Comparison of ENCODE assay signal across 22 mouse cellular contexts in the genomic region with DNA sequence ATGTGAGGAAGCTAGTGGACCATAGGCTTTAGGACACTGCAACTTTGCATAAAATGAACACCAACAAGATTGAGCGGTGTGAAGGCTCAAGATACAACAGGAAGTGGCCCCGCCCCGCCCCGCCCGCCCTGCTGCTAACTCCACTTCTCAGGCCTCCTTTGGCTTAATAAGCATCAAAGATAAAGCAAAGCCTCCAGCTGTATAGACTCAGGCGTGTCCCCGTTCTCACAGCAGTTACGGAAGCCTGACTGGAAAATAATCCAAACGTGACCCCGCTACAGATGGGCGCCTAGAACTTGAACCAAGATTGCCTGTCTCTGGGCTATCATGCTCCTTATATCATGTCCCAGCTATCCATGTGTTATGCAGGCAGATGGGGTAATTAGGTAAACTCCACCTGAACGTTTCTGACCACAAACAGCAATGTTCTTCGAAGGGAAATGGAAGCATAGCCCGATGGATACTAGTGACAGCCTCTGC.
DNase-seq lines count a peak whose midpoint lies in the region; ATAC-seq and TF ChIP-seq lines count a peak whose summit lies in the region.
"Had no signal": no experiment of that assay in that cellular context is flagged by ENCODE, and none has a peak within 500 bp of the region (broad histone marks: within the 10 kb centered on the region; RNA-seq: fewer than 3 reads in every experiment).

No protein-coding gene starts in this region.

- H3K4me3 ChIP-seq in MEL (ENCODE audit: control insufficient read depth in 1 of 2, insufficient read depth in 1 of 2, low read depth in 2 of 2, low read length in 2 of 2), result peak overlapping the region; percentile 34 to 42
- H3K4me3 ChIP-seq in intestine, postnatal 0 days (ENCODE audit: low read depth, low read length), result no peak overlapping the region
- H3K4me3 ChIP-seq in liver, postnatal 0 days (ENCODE audit: low read depth, low read length), result no peak overlapping the region
- H3K4me3 ChIP-seq in forebrain, embryonic 16.5 days (replicated peaks; ENCODE audit: low read length), result no peak overlapping the region
- no peak overlapping the region for H3K4me3 ChIP-seq in heart, embryonic 11.5 days (ENCODE audit: low read depth, low read length)
- H3K4me3 ChIP-seq: forebrain, embryonic 12.5 days; heart, embryonic 12.5 days; hindbrain, embryonic 15.5 days; neural tube, embryonic 13.5 days; stomach, embryonic 15.5 days had no signal

- H3K36me3 ChIP-seq in MEL (ENCODE audit: control insufficient read depth in 1 of 2, insufficient read depth in 2 of 2, low read length in 2 of 2), result peaks cover 0 to 48% of the 10 kb centered on the region in 2 experiments; a peak in 3 of 4 replicates
- peaks cover 29% of the 10 kb centered on the region for H3K36me3 ChIP-seq in intestine, postnatal 0 days (ENCODE audit: control insufficient read depth, insufficient read depth)
- peaks cover 32% of the 10 kb centered on the region for H3K36me3 ChIP-seq in liver, postnatal 0 days (replicated peaks; ENCODE audit: insufficient read depth, low read length)
- H3K36me3 ChIP-seq in forebrain, embryonic 16.5 days (ENCODE audit: control insufficient read depth, insufficient read depth), result no peaks in the 10 kb centered on the region
- no peaks in the 10 kb centered on the region for H3K36me3 ChIP-seq in heart, embryonic 11.5 days (ENCODE audit: control insufficient read depth, insufficient read depth, low read length)
- H3K36me3 ChIP-seq: forebrain, embryonic 12.5 days; hindbrain, embryonic 15.5 days; stomach, embryonic 15.5 days had no signal

- H3K4me2 ChIP-seq in intestine, postnatal 0 days (replicated peaks; ENCODE audit: low read depth), result no peak overlapping the region
- H3K4me2 ChIP-seq in liver, postnatal 0 days (ENCODE audit: low read depth, low read length), result no peak overlapping the region
- no peak overlapping the region for H3K4me2 ChIP-seq in forebrain, embryonic 16.5 days (ENCODE audit: low read length)
- H3K4me2 ChIP-seq in heart, embryonic 11.5 days, result no peak overlapping the region
- H3K4me2 ChIP-seq: forebrain, embryonic 12.5 days; heart, embryonic 12.5 days; hindbrain, embryonic 15.5 days; midbrain, embryonic 11.5 days; neural tube, embryonic 13.5 days; stomach, embryonic 15.5 days had no signal

- peaks cover 30 to 48% of the 10 kb centered on the region in 2 experiments for H3K4me1 ChIP-seq in MEL (ENCODE audit: control insufficient read depth in 1 of 2, insufficient read depth in 2 of 2, low read length in 2 of 2)
- H3K4me1 ChIP-seq in intestine, postnatal 0 days (replicated peaks; ENCODE audit: control insufficient read depth, insufficient read depth, low read length), result no peaks in the 10 kb centered on the region
- H3K4me1 ChIP-seq in liver, postnatal 0 days (ENCODE audit: insufficient read depth), result no peaks in the 10 kb centered on the region
- H3K4me1 ChIP-seq in forebrain, embryonic 16.5 days (replicated peaks; ENCODE audit: control insufficient read depth, insufficient read depth, low read length), result 0 out of 2 replicates have a peak, but pooled peaks cover 4% of the 10 kb centered on the region
- peaks cover 27% of the 10 kb centered on the region for H3K4me1 ChIP-seq in heart, embryonic 11.5 days (ENCODE audit: control insufficient read depth, insufficient read depth, low read length)
- H3K4me1 ChIP-seq: hindbrain, embryonic 15.5 days; stomach, embryonic 15.5 days had no signal

- peak; percentile 51; the same call in 1 of the 2 replicates for ATAC-seq in intestine, postnatal 0 days
- ATAC-seq in liver, postnatal 0 days, result peak; percentile 68; the same call in 1 of the 2 replicates
- no peak for ATAC-seq in forebrain, embryonic 16.5 days
- no peak for ATAC-seq in heart, embryonic 11.5 days (replicated peaks; ENCODE audit: insufficient number of reproducible peaks, low FRiP score, low TSS enrichment)

- peak; percentile 30 to 64; a peak in 3 of 4 replicates for TF ChIP-seq EP300 in MEL (IDR thresholded peaks at IDR 0.05; ENCODE audit: low read depth in 1 of 2, low read length in 2 of 2)
- TF ChIP-seq EP300 in liver, postnatal 0 days (IDR thresholded peaks at IDR 0.05; ENCODE audit: low read depth), result no peak

- TF ChIP-seq RAD21 in MEL (IDR thresholded peaks at IDR 0.05; ENCODE audit: low read depth, low read length), result no peak

- no peaks in the 10 kb centered on the region for H3K79me2 ChIP-seq in MEL (ENCODE audit: control insufficient read depth, insufficient read depth, low read length, poor library complexity)

- intact Hi-C loops in left cerebral cortex, postnatal 14 days (cut with DNase I), result no loop called here

- peak in 1 of 2 experiments; percentile 48; a peak in 1 of 4 replicates for TF ChIP-seq POLR2A in MEL (IDR thresholded peaks at IDR 0.05; ENCODE audit: control insufficient read depth in 1 of 2, insufficient read depth in 1 of 2, low read depth in 1 of 2, low read length in 2 of 2, poor library complexity in 1 of 2)

- peak; percentile 87 for DNase-seq in MEL (ENCODE audit: low read depth, low spot score)
- peak; percentile 48 for DNase-seq in c-Kit-positive CD71-positive TER-119-negative erythroid progenitor cells, embryonic 14.5 days (ENCODE audit: low read depth)
- DNase-seq in liver, postnatal 0 days, result no peak
- DNase-seq in embryo, embryonic 10.5 days (ENCODE audit: low spot score), result no peak
- no peak for DNase-seq in left cerebral cortex, postnatal 14 days (ENCODE audit: low spot score in 2 of 2)
- DNase-seq: adrenal gland, adult 2 months; cerebellum, adult 2 months; gastrocnemius, postnatal 25 days; heart, postnatal 36 days; kidney, postnatal 4 days; lung, postnatal 36 days; retina, postnatal 1 day; thymus, postnatal 25 days had no signal

- 75% methylated on average over 14 of the region's 14 CpGs for WGBS in intestine, postnatal 0 days
- 69% methylated on average over 14 of the region's 14 CpGs for WGBS in liver, postnatal 0 days (ENCODE audit: insufficient replicate concordance)
- 95% methylated on average over 14 of the region's 14 CpGs for WGBS in forebrain, embryonic 16.5 days
- 82% methylated on average over 14 of the region's 14 CpGs for WGBS in heart, embryonic 11.5 days (ENCODE audit: insufficient replicate concordance)

- H3K9ac ChIP-seq in MEL (ENCODE audit: control insufficient read depth, low read depth, low read length, poor library complexity, severe bottlenecking), result peak overlapping the region; percentile 61
- H3K9ac ChIP-seq in intestine, postnatal 0 days (ENCODE audit: low read depth, low read length), result no peak overlapping the region
- no peak overlapping the region for H3K9ac ChIP-seq in liver, postnatal 0 days (replicated peaks)
- H3K9ac ChIP-seq in forebrain, embryonic 16.5 days (replicated peaks; ENCODE audit: low read depth, low read length), result no peak overlapping the region
- H3K9ac ChIP-seq in heart, embryonic 11.5 days (ENCODE audit: low read depth, low read length), result no peak overlapping the region
- H3K9ac ChIP-seq: forebrain, embryonic 12.5 days; hindbrain, embryonic 15.5 days; neural tube, embryonic 13.5 days; stomach, embryonic 15.5 days had no signal

- no peaks in the 10 kb centered on the region for H3K9me3 ChIP-seq in MEL (replicated peaks; ENCODE audit: insufficient read depth, low read length)
- no peaks in the 10 kb centered on the region for H3K9me3 ChIP-seq in intestine, postnatal 0 days (ENCODE audit: control insufficient read depth)
- no peaks in the 10 kb centered on the region for H3K9me3 ChIP-seq in liver, postnatal 0 days (ENCODE audit: low read length)
- no peaks in the 10 kb centered on the region for H3K9me3 ChIP-seq in forebrain, embryonic 16.5 days (ENCODE audit: control insufficient read depth, low read length)
- no peaks in the 10 kb centered on the region for H3K9me3 ChIP-seq in heart, embryonic 11.5 days (replicated peaks; ENCODE audit: control insufficient read depth, low read length)
- H3K9me3 ChIP-seq: forebrain, embryonic 12.5 days; heart, embryonic 12.5 days; hindbrain, embryonic 15.5 days; neural tube, embryonic 13.5 days; stomach, embryonic 15.5 days had no signal

- no peak for TF ChIP-seq CTCF in MEL (IDR thresholded peaks at IDR 0.05 in 2 of 3, conservative IDR thresholded peaks at IDR 0.05 in 1 of 3; ENCODE audit: control insufficient read depth in 1 of 3, insufficient read depth in 1 of 3, low read depth in 2 of 3, low read length in 3 of 3, poor library complexity in 1 of 3, severe bottlenecking in 1 of 3)
- TF ChIP-seq CTCF in intestine, postnatal 0 days (IDR thresholded peaks at IDR 0.05; ENCODE audit: low read depth), result no peak
- no peak for TF ChIP-seq CTCF in liver, postnatal 0 days (IDR thresholded peaks at IDR 0.05; ENCODE audit: low read depth)

- no peaks in the 10 kb centered on the region for H3K27me3 ChIP-seq in MEL (ENCODE audit: control insufficient read depth in 1 of 2, insufficient read depth in 2 of 2, low read length in 2 of 2)
- H3K27me3 ChIP-seq in intestine, postnatal 0 days (replicated peaks; ENCODE audit: control insufficient read depth, insufficient read depth, low read length), result no peaks in the 10 kb centered on the region
- H3K27me3 ChIP-seq in liver, postnatal 0 days (ENCODE audit: insufficient read depth, low read length), result no peaks in the 10 kb centered on the region
- no peaks in the 10 kb centered on the region for H3K27me3 ChIP-seq in forebrain, embryonic 16.5 days (replicated peaks; ENCODE audit: control insufficient read depth, insufficient read depth, low read length)
- no peaks in the 10 kb centered on the region for H3K27me3 ChIP-seq in heart, embryonic 11.5 days (ENCODE audit: control insufficient read depth, insufficient read depth, low read length)
- H3K27me3 ChIP-seq: forebrain, embryonic 12.5 days; heart, embryonic 12.5 days; hindbrain, embryonic 15.5 days; neural tube, embryonic 13.5 days; stomach, embryonic 15.5 days had no signal

- H3K27ac ChIP-seq in MEL (ENCODE audit: control insufficient read depth, low read depth, low read length), result peak overlapping the region; percentile 100
- no peak overlapping the region for H3K27ac ChIP-seq in intestine, postnatal 0 days (ENCODE audit: low read depth, low read length)
- no peak overlapping the region for H3K27ac ChIP-seq in liver, postnatal 0 days (ENCODE audit: low read depth)
- H3K27ac ChIP-seq in forebrain, embryonic 16.5 days (ENCODE audit: low read length), result no peak overlapping the region
- no peak overlapping the region for H3K27ac ChIP-seq in heart, embryonic 11.5 days (ENCODE audit: low read depth, low read length)
- H3K27ac ChIP-seq: forebrain, embryonic 12.5 days; hindbrain, embryonic 15.5 days; neural tube, embryonic 13.5 days; stomach, embryonic 15.5 days had no signal

TF ChIP-seq in MEL, 35 proteins besides CTCF, POLR2A, EP300 and RAD21 (continues in another document):
- TF ChIP-seq CHD1 (IDR thresholded peaks at IDR 0.05; ENCODE audit: low read depth, low read length), result no peak
- TF ChIP-seq MEF2A (IDR thresholded peaks at IDR 0.05; ENCODE audit: extremely low read depth, insufficient replicate concordance, low read depth, low read length, poor library complexity, severe bottlenecking), result no peak
- peak; percentile 45 for TF ChIP-seq GATA1 (IDR thresholded peaks at IDR 0.05; ENCODE audit: low read depth, low read length)
- TF ChIP-seq TBP (IDR thresholded peaks at IDR 0.05; ENCODE audit: low read depth, low read length), result no peak
- TF ChIP-seq RCOR1 (IDR thresholded peaks at IDR 0.05; ENCODE audit: low read depth, low read length), result no peak
- peak; percentile 55; the same call in 1 of the 2 replicates for TF ChIP-seq TCF12 (IDR thresholded peaks at IDR 0.05; ENCODE audit: low read depth, low read length)

Comparison
In these comparisons a context has a peak if more than half of its experiments do, and no peak if none do; other contexts are left out.
1. DNase-seq: peak in MEL (single experiment) and c-Kit-positive CD71-positive TER-119-negative erythroid progenitor cells, embryonic 14.5 days (single experiment); none in liver, postnatal 0 days (single experiment), embryo, embryonic 10.5 days (single experiment) and left cerebral cortex, postnatal 14 days (0 of 2).
2. H3K4me3 ChIP-seq: peak in MEL (2 of 2); none in intestine, postnatal 0 days (single experiment), liver, postnatal 0 days (single experiment), forebrain, embryonic 16.5 days (single experiment) and heart, embryonic 11.5 days (single experiment).
3. ATAC-seq: peak in intestine, postnatal 0 days (single experiment) and liver, postnatal 0 days (single experiment); none in forebrain, embryonic 16.5 days (single experiment) and heart, embryonic 11.5 days (single experiment).